Mouse (Mus musculus) limb, embryonic 14.5 days (tissue): ENCODE measurements around the gene Me3. TPM values are rescaled to one million over a fixed set of nuclear protein-coding genes. Genes with fewer than 3 reads are reported as not detected.

Experiments
- ATAC-seq: fragments of 200-750 bp; cut with Nextera tagmentation; 2 replicates; pipeline ENCODE4 v1.8.0; 2017; ENCODE audit warnings: low read depth, moderate number of reproducible peaks, moderate TSS enrichment; ENCODE audit not compliant: low FRiP score
- DNase-seq: peaks from one replicate; pipeline ENCODE4 v3.0.0-alpha.2; 2015; ENCODE audit warnings: low spot score
- H3K27ac ChIP-seq: fragments of 300-500 bp; sonication (generic); replicated peaks from 2 replicates; pipeline ENCODE4 v1.5.1; 2014; ENCODE audit warnings: low read depth, mild to moderate bottlenecking, low read length, moderate library complexity, mixed read lengths
- H3K27me3 ChIP-seq: fragments of 300-500 bp; sonication (generic); 2 replicates; pipeline ENCODE4 v1.6.1; 2014; ENCODE audit warnings: low read length, mixed read lengths; ENCODE audit not compliant: control insufficient read depth, insufficient read depth
- H3K36me3 ChIP-seq: fragments of 300-500 bp; sonication (generic); 2 replicates; pipeline ENCODE4 v1.6.1; 2014; ENCODE audit warnings: mild to moderate bottlenecking, low read length, moderate library complexity, mixed read lengths; ENCODE audit not compliant: control insufficient read depth, insufficient read depth
- H3K4me1 ChIP-seq: fragments of 300-500 bp; sonication (generic); 2 replicates; pipeline ENCODE4 v1.6.1; 2014; ENCODE audit warnings: antibody characterized with exemption, low read length, mixed read lengths; ENCODE audit not compliant: control insufficient read depth, insufficient read depth
- H3K4me2 ChIP-seq: fragments of 300-500 bp; sonication (generic); replicated peaks from 2 replicates; pipeline ENCODE4 v1.6.1; 2014; ENCODE audit warnings: low read depth, mild to moderate bottlenecking, low read length, moderate library complexity; ENCODE audit not compliant: severe bottlenecking
- H3K4me3 ChIP-seq: fragments of 300-500 bp; sonication (generic); replicated peaks from 2 replicates; pipeline ENCODE4 v1.5.1; 2014; ENCODE audit warnings: low read length
- H3K9ac ChIP-seq: fragments of 300-500 bp; sonication (generic); 2 replicates; pipeline ENCODE4 v1.6.1; 2014; ENCODE audit warnings: mild to moderate bottlenecking, low read depth, low read length, moderate library complexity; ENCODE audit not compliant: severe bottlenecking
- H3K9me3 ChIP-seq: fragments of 300-500 bp; sonication (generic); 2 replicates; pipeline ENCODE4 v1.6.1; 2016; ENCODE audit warnings: low read length; ENCODE audit not compliant: control insufficient read depth
- POLR2A ChIP-seq: fragments of 200-500 bp; IDR thresholded peaks from 2 replicates; pipeline ENCODE4 v1.8.0; 2012; ENCODE audit warnings: inconsistent platforms, mild to moderate bottlenecking, moderate library complexity, borderline replicate concordance; ENCODE audit not compliant: insufficient read depth, insufficient read length; ENCODE audit errors: extremely low read depth
- WGBS: fragments of 180-500 bp; shearing (Covaris S2); extraction: QIAGEN DNeasy Blood & Tissue Kit; methylation state at CpG from one replicate; pipeline ENCODE4 v1.1.7; 2014; 5-methylcytosine and 5-hydroxymethylcytosine counted together
- polyA plus RNA-seq, 2 experiments: library from polyadenylated mRNA; depleted of rRNA in 1 of 2; stranded (reverse) in 1 of 2; unstranded in 1 of 2; fragments of >200 nt; fragmentation: Nextera tagmentation in 1 of 2; extraction: Ambion mirVana in 1 of 2; gene quantifications; 2 replicates each; pipeline versions ENCODE4 v1.2.1 to v1.2.3; 2012 to 2014

Me3 gene
- 1.1 and 1.3 TPM in 2 replicates for polyA plus RNA-seq (2012; rRNA removed)
- polyA plus RNA-seq (2014; fragmentation: Nextera tagmentation; extraction: Ambion mirVana): 1.3 and 2.1 TPM in 2 replicates

DNA sequence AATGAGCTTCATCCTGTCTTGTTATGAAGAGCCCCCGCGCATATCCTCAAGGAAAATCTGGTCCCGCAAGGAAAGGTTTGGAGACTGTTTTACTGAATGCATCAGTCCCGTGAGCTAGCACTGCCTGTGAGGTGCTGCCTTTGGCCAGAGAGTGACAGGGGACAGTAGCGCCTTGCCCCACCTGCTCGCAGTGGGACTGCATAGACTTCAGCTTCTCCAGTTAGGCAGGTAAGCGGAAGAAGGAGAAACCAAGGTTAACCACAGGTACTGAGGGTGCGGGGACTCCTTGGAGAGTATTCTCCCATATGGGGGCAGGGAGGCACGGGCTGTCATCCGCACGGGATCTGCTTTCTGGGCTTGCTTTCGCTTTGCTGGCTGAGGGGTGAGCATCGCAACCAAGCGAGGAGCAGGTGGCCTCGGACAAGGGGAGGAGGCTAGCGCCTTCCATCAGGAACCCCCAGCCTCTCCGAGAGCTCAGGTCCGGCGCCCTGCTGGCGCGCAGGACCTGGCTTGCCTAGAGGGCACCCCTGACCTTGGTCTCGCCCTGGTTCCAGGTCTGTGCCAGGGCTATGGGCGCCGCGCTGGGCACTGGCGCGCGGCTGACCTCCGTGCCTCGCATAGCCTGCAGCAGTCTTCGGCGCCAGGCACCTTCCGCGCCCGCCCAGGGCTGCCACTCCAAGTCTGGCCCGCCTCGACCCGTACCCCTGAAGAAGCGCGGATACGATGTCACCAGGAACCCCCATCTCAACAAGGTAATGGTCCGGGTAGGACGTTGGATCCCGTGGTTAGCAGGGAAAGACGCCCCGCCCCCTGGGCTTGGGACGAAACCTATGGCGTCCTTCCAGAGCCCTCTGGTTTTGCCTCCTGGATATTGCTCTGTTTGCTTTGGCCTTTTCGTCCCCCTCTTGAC, at the start of gene Me3:
Gene Me3 (plus strand): TSS at position 51 of the 910 bp plus-strand sequence.
- no peaks in the 10 kb centered on the region for H3K9me3 ChIP-seq
- H3K36me3 ChIP-seq: no peaks in the 10 kb centered on the region
- peaks cover 10% of the 10 kb centered on the region for H3K4me1 ChIP-seq
- no peak within 1 kb of the TSS for H3K27ac ChIP-seq
- 0 out of 2 replicates have a peak, but pooled peaks cover 5% of the 10 kb centered on the region for H3K27me3 ChIP-seq
- peak; percentile 49 for DNase-seq
- peak within 1 kb of the TSS; percentile 57 for H3K4me3 ChIP-seq
- H3K9ac ChIP-seq: peak within 1 kb of the TSS; percentile 70
- peak within 1 kb of the TSS; percentile 100 for H3K4me2 ChIP-seq
- WGBS: 5% methylated on average over 47 of the region's 49 CpGs
- TF ChIP-seq POLR2A: no peak
- ATAC-seq: peak; percentile 50

DNA sequence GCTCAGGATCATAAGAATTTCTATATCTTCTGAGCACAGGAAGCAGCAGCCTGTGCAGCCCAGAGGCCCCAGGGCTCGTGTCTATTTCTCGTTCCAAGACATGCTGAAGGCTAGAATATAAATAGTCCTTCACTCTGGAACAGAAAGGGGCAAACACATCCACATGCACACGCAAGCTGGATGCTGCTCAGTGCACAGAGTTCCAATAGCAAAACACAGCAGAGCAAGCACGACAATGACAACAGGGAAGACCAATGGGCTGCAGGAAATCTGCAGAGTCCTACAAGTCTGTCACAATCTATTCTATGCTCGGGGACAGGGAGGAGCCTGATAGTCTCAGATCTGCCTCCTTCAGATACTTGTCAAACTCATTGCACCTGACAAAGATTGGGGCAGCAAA, 42.2 kb upstream of the Me3 start:
- ATAC-seq: no peak
- 74% methylated on average over 5 of the region's 5 CpGs for WGBS

DNA sequence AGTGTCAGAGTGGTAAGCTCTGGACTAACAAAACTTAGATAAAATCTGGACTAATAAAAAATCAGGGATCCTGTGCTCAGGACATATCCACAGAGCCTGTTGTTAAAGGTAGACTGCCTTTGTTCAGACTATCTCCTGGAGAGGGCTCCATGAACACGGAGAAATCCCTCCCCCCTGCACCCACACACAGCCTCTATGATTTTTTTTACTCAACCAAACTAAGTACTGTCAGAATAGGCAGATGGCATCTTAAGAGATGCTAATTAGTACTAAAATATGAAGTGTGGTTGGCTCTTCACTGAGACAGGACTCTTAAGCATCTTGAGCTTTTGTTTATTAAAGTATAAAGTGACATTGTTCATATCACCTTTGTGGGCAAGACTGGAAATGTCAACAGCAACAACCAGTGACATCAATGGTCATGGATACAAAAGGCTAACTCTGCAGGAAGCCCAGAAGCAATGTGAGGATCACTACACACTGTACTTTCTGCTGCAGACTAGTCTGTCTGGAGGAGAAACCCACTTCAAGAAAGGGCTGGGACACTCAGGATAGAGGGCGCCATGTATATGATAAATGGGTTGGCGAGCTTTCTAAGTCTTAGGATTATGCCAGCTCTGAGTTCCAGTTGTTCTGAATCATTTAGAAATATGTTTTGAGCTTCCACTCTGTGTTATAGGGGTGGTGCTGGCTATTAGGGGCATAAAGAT, 41.5 kb upstream of the Me3 start:
- Histone ChIP-seq H3K27me3 (no peaks in the 10 kb centered on the region), H3K4me2 (no peak overlapping the region), H3K9me3 (no peaks in the 10 kb centered on the region), H3K9ac (no peak overlapping the region), H3K27ac (no peak overlapping the region), H3K36me3 (no peaks in the 10 kb centered on the region), H3K4me3 (no peak overlapping the region), H3K4me1 (no peaks in the 10 kb centered on the region)
- no peak for DNase-seq
- no peak for TF ChIP-seq POLR2A
- WGBS: 74% methylated on average over 3 of the region's 3 CpGs
- ATAC-seq: no peak

More for the DNA sequence above, 42.2 kb upstream of the Me3 start:
- Histone ChIP-seq H3K9me3 (no peaks in the 10 kb centered on the region), H3K4me2 (no peak overlapping the region), H3K4me1 (no peaks in the 10 kb centered on the region), H3K27me3 (no peaks in the 10 kb centered on the region), H3K4me3 (no peak overlapping the region), H3K27ac (no peak overlapping the region), H3K36me3 (no peaks in the 10 kb centered on the region), H3K9ac (no peak overlapping the region)
- no peak for TF ChIP-seq POLR2A
- no peak for DNase-seq

DNA sequence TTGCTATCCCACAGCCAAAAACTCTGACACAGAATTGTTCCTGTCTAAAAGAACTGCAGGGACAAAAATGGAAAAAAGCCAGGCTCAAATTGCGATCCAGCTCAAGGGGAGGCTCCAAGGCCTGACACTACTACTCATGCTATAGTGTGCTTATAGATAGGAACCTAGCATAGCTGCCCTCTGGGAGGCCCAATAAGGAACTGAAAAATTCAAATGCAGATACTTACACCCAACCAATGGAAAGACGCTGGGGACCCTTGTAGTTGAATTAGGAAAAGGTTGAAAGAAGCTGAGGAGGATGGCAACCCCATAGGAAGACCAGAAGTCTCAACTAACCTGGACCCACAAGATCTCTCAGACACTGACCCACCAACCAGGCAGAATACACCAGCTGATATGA, 36.4 kb upstream of the Me3 start:
- Histone ChIP-seq H3K27ac (no peak overlapping the region), H3K4me1 (no peaks in the 10 kb centered on the region), H3K27me3 (no peaks in the 10 kb centered on the region), H3K9ac (no peak overlapping the region), H3K9me3 (no peaks in the 10 kb centered on the region), H3K36me3 (no peaks in the 10 kb centered on the region), H3K4me3 (no peak overlapping the region), H3K4me2 (no peak overlapping the region)
- ATAC-seq (no peak), DNase-seq (no peak)
- 92% methylated on average over 2 of the region's 2 CpGs for WGBS
- no peak for TF ChIP-seq POLR2A

DNA sequence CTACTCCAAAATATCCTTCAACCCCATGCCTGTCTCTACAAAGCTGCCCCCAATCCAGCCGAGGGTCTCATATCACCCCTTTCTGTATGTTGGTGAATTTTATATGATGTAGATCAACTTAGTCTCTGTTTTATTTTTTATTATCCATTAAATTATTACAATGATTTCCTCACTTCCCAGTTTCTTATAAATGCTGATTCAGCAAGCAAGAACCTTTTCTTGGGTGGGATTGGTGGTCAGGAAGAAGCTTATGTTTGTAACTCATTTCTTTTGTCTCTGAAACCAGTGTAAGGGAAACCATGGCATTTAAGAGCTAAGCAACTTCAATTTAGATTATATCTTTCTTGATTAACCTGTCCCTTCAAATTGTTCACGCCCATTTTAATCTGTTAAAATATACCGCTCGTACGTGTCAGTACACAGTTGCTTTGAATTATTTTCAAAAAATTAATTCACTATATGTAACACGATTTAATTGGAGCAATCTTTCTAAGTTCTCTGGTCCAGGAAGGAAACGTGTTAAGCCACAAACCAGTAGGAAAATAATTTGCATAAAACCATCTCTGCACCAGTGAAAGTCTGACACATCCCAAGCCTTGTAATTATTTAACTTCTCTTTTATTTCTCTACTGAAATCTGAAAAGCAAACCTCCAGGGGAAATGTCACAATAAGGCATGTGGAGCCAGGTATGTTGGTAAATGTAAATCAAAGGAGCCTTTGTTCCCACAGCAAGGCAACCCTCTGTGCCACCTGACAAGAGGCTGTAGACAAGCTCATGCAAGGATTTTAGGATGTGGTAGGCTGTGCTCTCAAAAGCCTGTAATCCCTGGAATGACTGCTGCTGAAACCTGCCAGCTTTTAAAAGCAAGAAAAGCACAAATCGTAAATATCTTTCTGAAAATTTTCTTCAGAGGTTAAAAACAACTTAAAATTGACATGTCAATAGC, 26.3 kb upstream of the Me3 start:
- H3K9ac ChIP-seq: no peak overlapping the region
- no peak for TF ChIP-seq POLR2A
- H3K4me1 ChIP-seq: no peaks in the 10 kb centered on the region
- no peak overlapping the region for H3K4me3 ChIP-seq
- no peaks in the 10 kb centered on the region for H3K36me3 ChIP-seq
- H3K4me2 ChIP-seq: no peak overlapping the region
- H3K27ac ChIP-seq: no peak overlapping the region
- H3K27me3 ChIP-seq: no peaks in the 10 kb centered on the region
- DNase-seq (no peak), ATAC-seq (no peak)
- H3K9me3 ChIP-seq: no peaks in the 10 kb centered on the region
- 66% methylated on average over 8 of the region's 8 CpGs for WGBS
